Mouse (Mus musculus): ENCODE measurements at regions not wholly inside any gene's neighbourhood (a gene's known extent, or its start where the extent isn't known, plus 50 kb on each side); places are given as distances from the start of the nearest gene placed in this dataset.
"Not testable (repeated sequence)": the region's sequence is repeated elsewhere in the genome, so short reads cannot be mapped to it uniquely, and the experiment has no call there.

DNA sequence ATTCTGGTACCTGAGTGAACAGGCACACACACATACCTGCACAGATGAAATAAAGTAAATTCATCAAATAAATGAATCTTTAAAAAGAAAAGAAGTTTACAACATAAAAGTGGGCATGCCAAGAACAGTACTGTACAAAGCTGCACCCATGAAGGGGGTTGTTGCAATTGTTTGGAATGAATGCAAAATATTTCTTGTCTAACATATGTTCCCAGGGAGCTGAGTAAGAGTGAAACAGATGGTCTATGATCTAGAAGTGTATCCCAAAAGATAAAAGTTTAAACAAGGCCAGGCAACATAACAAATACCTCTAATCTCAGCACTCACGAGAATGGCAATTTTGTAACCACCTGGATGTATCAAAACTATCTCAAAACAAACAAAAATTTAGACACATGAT lies 1685.5 kb upstream of the Dsel start:
- no peak overlapping the region for H3K4me2 ChIP-seq
- no peak for ATAC-seq (replicated peaks; ENCODE audit: low FRiP score)
- H3K36me3 ChIP-seq = no peaks in the 10 kb centered on the region
- H3K27me3 ChIP-seq = no peaks in the 10 kb centered on the region
- H3K9ac ChIP-seq = no peak overlapping the region
- no peaks in the 10 kb centered on the region for H3K9me3 ChIP-seq (replicated peaks)
- H3K4me1 ChIP-seq = no peaks in the 10 kb centered on the region
- no peak overlapping the region for H3K4me3 ChIP-seq (replicated peaks)
- WGBS = 81% methylated on average over 1 of the region's 1 CpGs
- no peak overlapping the region for H3K27ac ChIP-seq

- Histone ChIP-seq H3K9ac (no peak overlapping the region), H3K9me3 (replicated peaks) (no peaks in the 10 kb centered on the region), H3K27me3 (no peaks in the 10 kb centered on the region), H3K27ac (no peak overlapping the region), H3K36me3 (no peaks in the 10 kb centered on the region), H3K4me1 (no peaks in the 10 kb centered on the region), H3K4me2 (no peak overlapping the region), H3K4me3 (replicated peaks) (no peak overlapping the region)
- ATAC-seq (replicated peaks; ENCODE audit: low FRiP score) = peak; percentile 91
These were observed 1675.3 kb upstream of the Dsel start for GRCm38 (mm10) chr1:113539981-113540380.

- no peak overlapping the region for H3K4me3 ChIP-seq (replicated peaks)
- WGBS = 90% methylated on average over 3 of the region's 3 CpGs
- no peak for ATAC-seq (replicated peaks; ENCODE audit: low FRiP score)
- H3K27me3 ChIP-seq = no peaks in the 10 kb centered on the region
- no peak overlapping the region for H3K9ac ChIP-seq
- no peak overlapping the region for H3K27ac ChIP-seq
- no peaks in the 10 kb centered on the region for H3K36me3 ChIP-seq
- no peaks in the 10 kb centered on the region for H3K4me1 ChIP-seq
- H3K9me3 ChIP-seq (replicated peaks) = no peaks in the 10 kb centered on the region
- no peak overlapping the region for H3K4me2 ChIP-seq
These were observed 1665.8 kb upstream of the Dsel start for GRCm38 (mm10) chr1:113530553-113530952.

- ATAC-seq (replicated peaks; ENCODE audit: low FRiP score) = no peak
- 55% methylated on average over 2 of the region's 2 CpGs for WGBS
These were observed 1631.3 kb upstream of the Dsel start for GRCm38 (mm10) chr1:113495987-113496386.

DNA sequence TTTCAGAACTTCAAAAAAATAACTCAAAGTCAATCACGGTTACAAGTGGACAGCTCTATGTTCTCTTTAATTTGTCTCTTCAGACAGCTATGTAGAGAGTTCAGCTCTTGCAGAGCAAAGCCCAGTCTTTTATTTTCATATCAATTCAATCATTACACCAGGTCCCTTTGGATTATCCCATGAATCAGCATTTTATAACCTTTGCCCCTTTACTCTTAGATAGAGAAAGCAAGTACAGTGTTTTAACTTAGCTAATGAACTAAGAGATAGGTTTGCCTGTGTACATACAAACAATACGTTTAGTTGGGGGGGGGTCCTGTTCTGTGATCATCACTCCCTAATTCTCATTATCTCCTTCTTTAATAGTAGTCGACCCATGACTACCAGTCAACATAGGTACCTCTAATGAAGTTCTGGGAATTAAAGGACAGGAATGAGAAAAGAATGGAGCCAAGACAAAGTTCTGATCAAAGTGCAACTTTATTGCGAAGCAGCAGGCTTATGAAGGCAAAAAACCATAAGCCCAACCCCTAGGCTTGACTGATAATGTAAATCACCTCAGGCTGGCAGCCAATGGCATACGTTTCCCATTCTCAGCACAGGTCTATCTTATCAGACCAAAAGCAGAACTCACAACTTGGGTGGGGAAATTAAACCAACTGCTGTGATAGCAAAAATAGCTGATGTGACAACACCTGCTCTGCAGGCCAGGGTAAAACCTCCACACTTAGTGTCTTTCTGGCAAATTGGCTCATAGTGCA lies 1625.7 kb upstream of the Dsel start:
- Histone ChIP-seq H3K9me3 (replicated peaks) (no peaks in the 10 kb centered on the region), H3K36me3 (no peaks in the 10 kb centered on the region), H3K4me3 (replicated peaks) (no peak overlapping the region), H3K4me2 (no peak overlapping the region), H3K27me3 (no peaks in the 10 kb centered on the region), H3K27ac (no peak overlapping the region), H3K4me1 (no peaks in the 10 kb centered on the region), H3K9ac (no peak overlapping the region)
- no peak for ATAC-seq (replicated peaks; ENCODE audit: low FRiP score)
- WGBS = 83% methylated on average over 5 of the region's 5 CpGs

More at GRCm38 (mm10) chr1:113495987-113496386, 1631.3 kb upstream of the Dsel start:
- no peaks in the 10 kb centered on the region for H3K27me3 ChIP-seq
- no peak overlapping the region for H3K4me2 ChIP-seq
- H3K4me3 ChIP-seq (replicated peaks) = no peak overlapping the region
- H3K36me3 ChIP-seq = no peaks in the 10 kb centered on the region
- H3K9me3 ChIP-seq (replicated peaks) = no peaks in the 10 kb centered on the region
- no peak overlapping the region for H3K27ac ChIP-seq
- H3K4me1 ChIP-seq = no peaks in the 10 kb centered on the region
- H3K9ac ChIP-seq = no peak overlapping the region

GRCm38 (mm10) chr1:113456538-113457273 lies 1592.0 kb upstream of the Dsel start:
- Histone ChIP-seq H3K9me3 (replicated peaks) (no peaks in the 10 kb centered on the region), H3K36me3 (no peaks in the 10 kb centered on the region), H3K4me3 (replicated peaks) (no peak overlapping the region), H3K4me2 (no peak overlapping the region), H3K27me3 (no peaks in the 10 kb centered on the region), H3K9ac (no peak overlapping the region), H3K27ac (no peak overlapping the region), H3K4me1 (no peaks in the 10 kb centered on the region)
- 79% methylated on average over 7 of the region's 7 CpGs for WGBS
- ATAC-seq (replicated peaks; ENCODE audit: low FRiP score) = no peak

- Histone ChIP-seq H3K27me3 (no peaks in the 10 kb centered on the region), H3K27ac (no peak overlapping the region), H3K4me1 (no peaks in the 10 kb centered on the region), H3K9me3 (replicated peaks) (no peaks in the 10 kb centered on the region), H3K9ac (no peak overlapping the region), H3K4me2 (no peak overlapping the region), H3K4me3 (replicated peaks) (no peak overlapping the region), H3K36me3 (no peaks in the 10 kb centered on the region)
- WGBS = 43% methylated on average over 1 of the region's 1 CpGs
- no peak for ATAC-seq (replicated peaks; ENCODE audit: low FRiP score)
These were observed 1569.0 kb upstream of the Dsel start for GRCm38 (mm10) chr1:113433701-113434100.

DNA sequence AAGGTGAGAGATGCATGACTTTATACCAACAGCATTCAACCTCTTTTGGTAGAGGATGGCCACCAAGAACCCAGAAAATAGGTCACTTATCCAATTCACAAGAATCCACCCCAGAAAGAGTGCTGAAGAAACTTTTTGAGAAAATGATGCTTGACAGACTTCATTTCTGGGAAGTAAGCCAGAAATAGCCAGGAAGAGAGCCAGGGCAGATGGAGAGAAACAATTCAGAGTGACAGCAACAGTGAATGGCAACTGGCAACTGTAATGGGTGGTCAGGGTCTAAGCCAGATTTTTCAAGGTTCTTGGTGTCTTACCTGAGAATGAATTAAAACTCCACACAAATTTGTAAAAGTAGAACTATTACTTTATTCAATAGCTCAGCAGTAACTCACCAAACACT lies 1566.5 kb upstream of the Dsel start:
- Histone ChIP-seq H3K4me2 (no peak overlapping the region), H3K27ac (no peak overlapping the region), H3K9me3 (replicated peaks) (no peaks in the 10 kb centered on the region), H3K36me3 (no peaks in the 10 kb centered on the region), H3K4me1 (no peaks in the 10 kb centered on the region), H3K27me3 (no peaks in the 10 kb centered on the region), H3K9ac (no peak overlapping the region), H3K4me3 (replicated peaks) (no peak overlapping the region)
- no peak for ATAC-seq (replicated peaks; ENCODE audit: low FRiP score)

DNA sequence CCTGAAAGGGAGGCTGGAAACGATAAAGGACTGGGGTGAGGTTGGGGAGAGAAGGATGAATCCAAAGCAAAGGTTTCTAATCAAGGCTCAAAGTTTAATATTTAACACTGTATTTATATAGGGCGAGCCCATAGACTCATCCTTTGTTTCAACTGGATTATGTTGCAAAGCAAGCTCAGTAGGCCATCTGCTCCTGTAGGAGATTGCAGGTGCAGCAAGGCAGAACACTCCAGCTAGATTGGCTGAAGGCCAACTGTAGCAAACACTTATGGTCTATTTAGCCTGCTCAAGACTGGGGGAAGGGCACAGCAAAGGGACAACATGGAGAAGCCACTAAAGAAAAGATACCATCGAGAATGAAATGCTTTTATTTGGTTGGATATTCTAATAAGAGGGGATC lies 1548.1 kb upstream of the Dsel start:
- no peaks in the 10 kb centered on the region for H3K27me3 ChIP-seq
- peak; percentile 74; the same call in 1 of the 2 replicates for ATAC-seq (replicated peaks; ENCODE audit: low FRiP score)
- H3K4me3 ChIP-seq (replicated peaks) = no peak overlapping the region
- H3K27ac ChIP-seq = no peak overlapping the region
- no peaks in the 10 kb centered on the region for H3K4me1 ChIP-seq
- H3K9ac ChIP-seq = no peak overlapping the region
- no peak overlapping the region for H3K4me2 ChIP-seq
- 72% methylated on average over 3 of the region's 3 CpGs for WGBS
- no peaks in the 10 kb centered on the region for H3K9me3 ChIP-seq (replicated peaks)
- H3K36me3 ChIP-seq = no peaks in the 10 kb centered on the region

- WGBS = 81% methylated on average over 6 of the region's 6 CpGs
- ATAC-seq (replicated peaks; ENCODE audit: low FRiP score) = no peak
- H3K4me1 ChIP-seq = no peaks in the 10 kb centered on the region
- H3K36me3 ChIP-seq = no peaks in the 10 kb centered on the region
- no peaks in the 10 kb centered on the region for H3K27me3 ChIP-seq
- no peak overlapping the region for H3K4me3 ChIP-seq (replicated peaks)
- no peaks in the 10 kb centered on the region for H3K9me3 ChIP-seq (replicated peaks)
- H3K9ac ChIP-seq = no peak overlapping the region
- H3K27ac ChIP-seq = no peak overlapping the region
- no peak overlapping the region for H3K4me2 ChIP-seq
These were observed 1530.6 kb upstream of the Dsel start for GRCm38 (mm10) chr1:113395267-113395824.

- H3K27ac ChIP-seq; H3K9me3 ChIP-seq (replicated peaks); H3K4me3 ChIP-seq (replicated peaks); ATAC-seq (replicated peaks; ENCODE audit: low FRiP score); H3K27me3 ChIP-seq; H3K9ac ChIP-seq; H3K4me2 ChIP-seq; H3K36me3 ChIP-seq; H3K4me1 ChIP-seq: not testable (repeated sequence)
- 86% methylated on average over 3 of the region's 3 CpGs for WGBS
These were observed 1529.6 kb upstream of the Dsel start for GRCm38 (mm10) chr1:113394326-113394725.

GRCm38 (mm10) chr1:113392962-113393361 lies 1528.2 kb upstream of the Dsel start:
- no peak overlapping the region for H3K4me2 ChIP-seq
- H3K4me3 ChIP-seq (replicated peaks) = no peak overlapping the region
- no peaks in the 10 kb centered on the region for H3K4me1 ChIP-seq
- no peak overlapping the region for H3K27ac ChIP-seq
- H3K36me3 ChIP-seq = no peaks in the 10 kb centered on the region
- H3K27me3 ChIP-seq = no peaks in the 10 kb centered on the region
- no peak overlapping the region for H3K9ac ChIP-seq
- ATAC-seq (replicated peaks; ENCODE audit: low FRiP score) = no peak
- H3K9me3 ChIP-seq (replicated peaks) = no peaks in the 10 kb centered on the region

Measured in kidney, embryonic 15.5 days (tissue).